Mouse (Mus musculus): ENCODE results near the gene Gm20388. TPM values are rescaled to one million over a fixed set of nuclear protein-coding genes. Genes with fewer than 3 reads are reported as not detected.

Gm20388 gene
- polyA plus RNA-seq, 1 experiment = 49.7 TPM

DNA sequence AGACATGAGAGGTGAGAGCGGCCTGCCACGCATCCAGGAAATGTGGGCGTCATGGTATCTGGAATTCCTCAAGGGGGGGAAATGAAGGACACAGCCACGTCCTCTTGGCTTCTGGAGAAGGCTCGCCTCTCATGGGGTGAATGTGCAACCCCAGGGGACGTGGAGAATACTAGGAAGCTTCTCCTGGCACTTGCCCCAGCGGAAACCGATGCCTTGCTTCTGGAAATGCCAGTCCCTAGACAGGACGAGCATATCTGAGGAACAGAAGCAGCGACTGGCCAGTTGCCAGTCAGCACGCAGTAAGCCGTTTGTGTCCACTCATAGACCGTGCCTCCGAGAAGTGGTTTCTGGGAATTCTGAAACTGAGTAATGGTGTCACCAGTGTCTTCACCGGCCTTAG lies 126.6 kb downstream of the Gm20388 start:
- Histone ChIP-seq H3K4me3 (ENCODE audit: insufficient read depth, low read depth, low read length) (no peak overlapping the region), H3K36me3 (ENCODE audit: control insufficient read depth, insufficient read depth, low read length) (no peaks in the 10 kb centered on the region), H3K27ac (ENCODE audit: insufficient read depth, low read depth, low read length) (no peak overlapping the region), H3K4me1 (ENCODE audit: control insufficient read depth, insufficient read depth, low read length) (0 out of 2 replicates have a peak, but pooled peaks cover 3% of the 10 kb centered on the region), H3K27me3 (replicated peaks; ENCODE audit: control insufficient read depth, insufficient read depth, low read length) (no peaks in the 10 kb centered on the region)
- DNase-seq = peak; percentile 67
- WGBS = 65% methylated on average over 15 of the region's 15 CpGs
- TF ChIP-seq CTCF (conservative IDR thresholded peaks at IDR 0.05; ENCODE audit: insufficient read depth, insufficient read length, low read depth, low read length) (no peak), POLR2A (IDR thresholded peaks at IDR 0.05; ENCODE audit: low read depth, low read length) (no peak)

GRCm38 (mm10) chr8:120037611-120038010 lies 127.0 kb downstream of the Gm20388 start:
- DNase-seq = no peak
- WGBS = 87% methylated on average over 8 of the region's 8 CpGs
- Histone ChIP-seq H3K27ac (ENCODE audit: insufficient read depth, low read depth, low read length) (no peak overlapping the region), H3K4me1 (ENCODE audit: control insufficient read depth, insufficient read depth, low read length) (0 out of 2 replicates have a peak, but pooled peaks cover 3% of the 10 kb centered on the region), H3K4me3 (ENCODE audit: insufficient read depth, low read depth, low read length) (no peak overlapping the region), H3K36me3 (ENCODE audit: control insufficient read depth, insufficient read depth, low read length) (no peaks in the 10 kb centered on the region), H3K27me3 (replicated peaks; ENCODE audit: control insufficient read depth, insufficient read depth, low read length) (no peaks in the 10 kb centered on the region)
- no peak for TF ChIP-seq CTCF (conservative IDR thresholded peaks at IDR 0.05; ENCODE audit: insufficient read depth, insufficient read length, low read depth, low read length)
- no peak for TF ChIP-seq POLR2A (IDR thresholded peaks at IDR 0.05; ENCODE audit: low read depth, low read length)

- Histone ChIP-seq H3K36me3 (ENCODE audit: control insufficient read depth, insufficient read depth, low read length) (no peaks in the 10 kb centered on the region), H3K27ac (ENCODE audit: insufficient read depth, low read depth, low read length) (no peak overlapping the region), H3K4me3 (ENCODE audit: insufficient read depth, low read depth, low read length) (no peak overlapping the region), H3K4me1 (ENCODE audit: control insufficient read depth, insufficient read depth, low read length) (0 out of 2 replicates have a peak, but pooled peaks cover 3% of the 10 kb centered on the region), H3K27me3 (replicated peaks; ENCODE audit: control insufficient read depth, insufficient read depth, low read length) (no peaks in the 10 kb centered on the region)
- 96% methylated on average over 12 of the region's 12 CpGs for WGBS
- TF ChIP-seq POLR2A (IDR thresholded peaks at IDR 0.05; ENCODE audit: low read depth, low read length) (no peak), CTCF (conservative IDR thresholded peaks at IDR 0.05; ENCODE audit: insufficient read depth, insufficient read length, low read depth, low read length) (no peak)
- no peak for DNase-seq
Measured at GRCm38 (mm10) chr8:120038741-120039140, 128.1 kb downstream of the Gm20388 start.

- no peak overlapping the region for H3K27ac ChIP-seq (ENCODE audit: insufficient read depth, low read depth, low read length)
- 48% methylated on average over 11 of the region's 11 CpGs for WGBS
- 0 out of 2 replicates have a peak, but pooled peaks cover 3% of the 10 kb centered on the region for H3K4me1 ChIP-seq (ENCODE audit: control insufficient read depth, insufficient read depth, low read length)
- peak; percentile 36 for DNase-seq
- no peak overlapping the region for H3K4me3 ChIP-seq (ENCODE audit: insufficient read depth, low read depth, low read length)
- no peaks in the 10 kb centered on the region for H3K27me3 ChIP-seq (replicated peaks; ENCODE audit: control insufficient read depth, insufficient read depth, low read length)
- no peaks in the 10 kb centered on the region for H3K36me3 ChIP-seq (ENCODE audit: control insufficient read depth, insufficient read depth, low read length)
- TF ChIP-seq POLR2A (IDR thresholded peaks at IDR 0.05; ENCODE audit: low read depth, low read length) = no peak
- TF ChIP-seq CTCF (conservative IDR thresholded peaks at IDR 0.05; ENCODE audit: insufficient read depth, insufficient read length, low read depth, low read length) = no peak
Measured at GRCm38 (mm10) chr8:120039313-120039919, 128.8 kb downstream of the Gm20388 start.

DNA sequence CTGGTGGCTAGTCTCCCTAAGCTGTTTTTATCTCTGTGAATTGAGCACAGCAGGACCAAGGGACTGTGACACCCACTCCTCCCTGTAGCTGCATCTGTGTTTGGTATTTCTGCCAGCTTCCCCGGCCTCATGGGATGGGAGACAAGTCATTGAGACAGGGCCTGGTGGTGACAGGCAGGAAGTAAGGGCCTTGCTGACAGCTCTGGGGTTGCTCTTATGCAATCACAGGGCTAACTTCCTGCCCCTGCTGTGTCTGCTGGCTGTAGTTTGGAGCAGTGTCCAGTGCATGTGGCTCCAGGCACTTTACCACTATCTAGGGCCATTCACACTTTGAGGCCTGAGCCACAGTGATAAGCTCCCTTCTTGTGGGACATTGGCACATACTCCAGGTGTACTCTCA lies 130.2 kb downstream of the Gm20388 start:
- 0 out of 2 replicates have a peak overlapping the region, but pooled peaks have one; percentile 26 for H3K27ac ChIP-seq (ENCODE audit: insufficient read depth, low read depth, low read length)
- peak; percentile 73 for DNase-seq
- H3K36me3 ChIP-seq (ENCODE audit: control insufficient read depth, insufficient read depth, low read length) = no peaks in the 10 kb centered on the region

GRCm38 (mm10) chr8:120042542-120043312 lies 132.1 kb downstream of the Gm20388 start:
- H3K27me3 ChIP-seq (replicated peaks; ENCODE audit: control insufficient read depth, insufficient read depth, low read length) = no peaks in the 10 kb centered on the region
- H3K27ac ChIP-seq (ENCODE audit: insufficient read depth, low read depth, low read length) = no peak overlapping the region
- peaks cover 18% of the 10 kb centered on the region for H3K4me1 ChIP-seq (ENCODE audit: control insufficient read depth, insufficient read depth, low read length)
- TF ChIP-seq POLR2A (IDR thresholded peaks at IDR 0.05; ENCODE audit: low read depth, low read length) = no peak
- no peak for TF ChIP-seq CTCF (conservative IDR thresholded peaks at IDR 0.05; ENCODE audit: insufficient read depth, insufficient read length, low read depth, low read length)
- H3K4me3 ChIP-seq (ENCODE audit: insufficient read depth, low read depth, low read length) = no peak overlapping the region
- DNase-seq = no peak
- H3K36me3 ChIP-seq (ENCODE audit: control insufficient read depth, insufficient read depth, low read length) = no peaks in the 10 kb centered on the region
- WGBS = 87% methylated on average over 10 of the region's 10 CpGs

More for the DNA sequence above, 130.2 kb downstream of the Gm20388 start:
- no peak overlapping the region for H3K4me3 ChIP-seq (ENCODE audit: insufficient read depth, low read depth, low read length)
- 47% methylated on average over 1 of the region's 1 CpGs for WGBS
- no peaks in the 10 kb centered on the region for H3K27me3 ChIP-seq (replicated peaks; ENCODE audit: control insufficient read depth, insufficient read depth, low read length)
- peaks cover 9% of the 10 kb centered on the region for H3K4me1 ChIP-seq (ENCODE audit: control insufficient read depth, insufficient read depth, low read length)
- TF ChIP-seq POLR2A (IDR thresholded peaks at IDR 0.05; ENCODE audit: low read depth, low read length) (no peak), CTCF (conservative IDR thresholded peaks at IDR 0.05; ENCODE audit: insufficient read depth, insufficient read length, low read depth, low read length) (no peak)

GRCm38 (mm10) chr8:120044907-120045306 lies 134.3 kb downstream of the Gm20388 start:
- Histone ChIP-seq H3K4me3 (ENCODE audit: insufficient read depth, low read depth, low read length) (no peak overlapping the region), H3K36me3 (ENCODE audit: control insufficient read depth, insufficient read depth, low read length) (no peaks in the 10 kb centered on the region), H3K27me3 (replicated peaks; ENCODE audit: control insufficient read depth, insufficient read depth, low read length) (no peaks in the 10 kb centered on the region), H3K4me1 (ENCODE audit: control insufficient read depth, insufficient read depth, low read length) (peaks cover 18% of the 10 kb centered on the region), H3K27ac (ENCODE audit: insufficient read depth, low read depth, low read length) (no peak overlapping the region)
- WGBS = 93% methylated on average over 8 of the region's 8 CpGs
- TF ChIP-seq POLR2A (IDR thresholded peaks at IDR 0.05; ENCODE audit: low read depth, low read length) (no peak), CTCF (conservative IDR thresholded peaks at IDR 0.05; ENCODE audit: insufficient read depth, insufficient read length, low read depth, low read length) (no peak)
- DNase-seq = no peak

All from kidney, adult 2 months (tissue).